Mouse (Mus musculus): ENCODE measurements around the gene Dab1.

The Dab1 gene

DNA sequence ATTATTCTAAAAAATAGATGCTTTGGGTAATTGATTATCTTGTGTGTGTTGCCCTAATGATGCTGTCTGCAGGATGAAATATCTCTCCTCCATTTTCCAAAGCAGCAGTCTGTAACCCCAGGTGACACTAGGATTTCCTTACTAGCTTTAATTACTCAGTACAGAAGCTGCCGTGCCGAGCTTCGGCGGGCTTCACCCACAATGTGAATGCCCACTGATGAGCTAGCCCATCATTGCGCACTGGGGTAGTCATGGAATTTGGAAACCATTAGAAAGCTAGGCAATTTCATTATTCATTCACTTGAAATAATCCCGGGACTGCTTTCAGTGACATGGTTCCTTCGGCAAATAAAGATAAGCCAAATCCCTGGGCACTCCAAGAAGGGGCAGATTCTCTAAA lies 894.5 kb downstream of the Dab1 start:
- no peak for DNase-seq (ENCODE audit: low read depth)

DNA sequence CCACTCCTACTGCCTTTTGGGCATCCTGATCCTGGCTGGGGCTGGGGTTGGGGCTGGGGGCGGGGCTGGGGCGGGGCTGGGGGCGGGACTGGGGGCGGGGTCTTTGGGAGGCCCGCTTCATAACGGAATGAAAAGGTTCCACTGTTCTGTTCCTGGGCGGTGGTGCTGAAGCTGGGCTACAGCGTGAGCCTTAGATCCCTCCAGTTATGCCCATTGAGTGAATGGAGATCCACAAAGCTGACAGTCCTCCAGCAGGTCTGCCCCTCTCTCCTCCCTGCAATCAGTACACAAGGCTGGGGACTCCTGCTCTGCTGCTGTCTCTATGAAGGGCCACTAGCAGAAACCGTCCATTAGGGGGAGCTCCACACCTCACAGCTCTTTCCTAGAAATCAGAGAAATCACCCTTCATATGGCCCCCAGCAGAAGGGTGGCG lies 895.4 kb downstream of the Dab1 start:
- DNase-seq (ENCODE audit: low read depth): no peak

GRCm38 (mm10) chr4:104515681-104516080 lies 896.5 kb downstream of the Dab1 start:
- no peak for DNase-seq (ENCODE audit: low read depth)

- no peak for DNase-seq (ENCODE audit: low read depth)
Observed at GRCm38 (mm10) chr4:104522324-104522723, 903.2 kb downstream of the Dab1 start.

DNA sequence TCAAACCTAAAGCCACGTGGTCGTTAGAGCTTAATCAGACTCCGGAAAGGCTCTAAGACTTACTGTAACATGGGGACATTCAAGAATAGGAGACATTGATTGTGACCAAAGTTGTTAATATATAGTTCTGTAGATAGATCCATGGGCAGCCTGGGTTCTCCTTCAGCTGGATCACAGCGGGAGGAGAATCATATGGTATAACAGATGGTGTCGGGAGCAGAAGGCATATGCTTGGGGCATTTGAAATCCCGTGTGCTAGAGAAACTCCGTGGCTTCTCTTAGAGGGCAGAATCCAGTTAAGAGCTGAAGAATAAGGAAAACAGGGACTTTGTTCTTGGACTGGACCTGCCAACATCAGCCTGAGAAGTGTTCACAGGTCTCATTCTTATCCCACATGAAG lies 904.6 kb downstream of the Dab1 start:
- no peak for DNase-seq (ENCODE audit: low read depth)

DNA sequence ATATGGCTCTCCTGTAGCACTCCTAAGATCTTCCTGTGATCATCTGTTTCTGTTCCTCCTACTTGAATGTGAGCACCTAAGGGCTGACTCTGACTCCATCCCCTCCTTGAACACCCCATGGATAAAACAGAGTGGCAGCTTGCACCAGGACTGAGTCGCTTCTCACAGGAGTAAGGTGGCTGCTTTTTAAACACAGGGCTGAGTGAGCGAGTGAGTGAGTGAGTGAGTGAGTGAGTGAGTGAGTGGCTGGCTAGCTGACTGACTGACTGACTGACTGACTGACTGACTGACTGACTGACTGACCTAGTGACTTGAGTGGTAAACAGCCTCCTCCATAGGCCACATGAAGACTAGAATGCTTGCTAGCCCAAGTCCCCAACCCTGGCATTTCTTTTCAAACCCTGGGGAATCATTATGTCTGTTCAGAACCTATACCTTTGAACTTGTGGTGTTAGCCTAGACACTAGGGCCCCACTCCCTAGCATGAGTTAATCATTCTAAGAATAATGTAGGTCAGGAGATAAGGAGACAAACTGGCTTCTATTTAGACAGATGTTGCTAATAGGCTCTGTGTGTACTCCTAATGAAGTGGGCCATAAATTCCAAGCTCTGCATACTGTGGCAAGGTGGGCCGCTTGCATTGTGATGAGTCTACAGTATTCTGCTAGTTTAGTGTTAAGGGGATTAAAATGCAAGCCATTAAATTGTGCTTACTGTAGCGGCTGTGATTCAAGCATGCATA lies 910.9 kb downstream of the Dab1 start:
- no peak for DNase-seq (ENCODE audit: low read depth)

- no peak for DNase-seq (ENCODE audit: low read depth)
Observed at GRCm38 (mm10) chr4:104532846-104533245, 913.7 kb downstream of the Dab1 start.

DNA sequence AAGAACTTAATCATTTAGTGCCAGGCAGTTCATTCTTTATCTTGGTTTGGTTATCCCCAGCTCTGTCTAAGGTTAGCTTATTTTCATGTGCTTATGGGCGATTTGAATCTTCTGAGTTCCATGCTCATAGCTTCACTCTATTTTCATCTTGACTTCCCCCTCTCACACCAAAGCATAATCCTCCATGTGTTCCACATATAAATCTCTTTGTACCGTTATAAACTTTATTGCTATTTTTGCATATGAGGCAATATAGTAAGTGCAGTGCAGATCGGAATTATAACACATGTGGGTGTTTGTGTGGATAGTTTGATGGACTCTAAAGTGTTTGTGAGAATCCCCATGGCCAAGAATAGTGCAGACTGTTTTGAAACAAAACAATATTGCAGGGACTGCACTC lies 919.3 kb downstream of the Dab1 start:
- no peak for DNase-seq (ENCODE audit: low read depth)

DNA sequence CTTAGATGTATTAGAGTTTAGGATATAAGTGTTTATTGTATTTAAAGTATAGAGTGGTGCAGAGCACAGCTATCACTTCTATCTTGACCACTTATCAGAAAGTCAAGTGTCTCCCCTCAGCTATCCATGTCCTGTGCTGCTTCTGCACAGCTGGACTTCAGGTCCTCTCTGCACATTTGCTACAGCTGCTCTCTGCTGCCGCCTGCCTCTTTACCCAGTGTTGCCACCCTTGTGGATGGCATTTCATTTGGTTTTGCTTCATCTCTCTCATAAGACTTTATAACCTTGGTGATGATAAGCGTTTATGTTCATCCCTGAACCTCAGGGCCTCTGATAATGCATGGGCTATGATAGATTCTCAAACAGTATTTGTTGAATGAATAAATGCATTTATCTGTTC lies 919.9 kb downstream of the Dab1 start:
- DNase-seq (ENCODE audit: low read depth): no peak

GRCm38 (mm10) chr4:104547091-104547490 lies 927.9 kb downstream of the Dab1 start:
- DNase-seq (ENCODE audit: low read depth): no peak

GRCm38 (mm10) chr4:104548287-104548686 lies 929.1 kb downstream of the Dab1 start:
- DNase-seq (ENCODE audit: low read depth): no peak

DNA sequence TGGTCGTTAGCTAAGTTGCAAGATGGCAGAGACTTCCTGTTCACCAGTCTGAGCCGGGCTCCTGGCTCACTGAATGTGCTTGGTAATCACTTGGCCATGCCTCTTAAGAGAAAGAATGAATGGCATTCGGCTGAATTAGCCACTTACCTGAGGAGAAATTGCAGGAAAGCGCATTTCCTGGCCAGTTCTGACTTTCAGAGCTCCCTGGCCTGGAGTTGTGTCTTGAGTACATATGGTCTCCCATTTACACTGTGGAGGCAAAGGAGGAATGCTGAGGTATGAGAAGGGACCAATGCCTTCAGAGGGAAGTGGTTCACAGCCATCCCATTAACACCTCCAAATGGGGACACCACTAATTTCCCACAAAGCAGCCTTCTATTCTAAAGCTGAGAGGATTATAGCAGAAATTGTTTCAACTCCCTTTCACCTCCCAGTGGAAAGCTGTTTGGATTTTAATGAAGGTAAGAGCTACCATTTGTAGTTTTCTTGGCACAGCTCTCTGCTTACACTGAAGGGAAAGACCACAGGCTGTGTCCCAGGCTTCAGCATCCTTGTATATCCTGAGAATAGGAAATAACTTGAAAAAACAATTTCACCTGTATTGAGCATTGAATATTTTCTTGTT lies 931.5 kb downstream of the Dab1 start:
- DNase-seq (ENCODE audit: low read depth): no peak

- no peak for DNase-seq (ENCODE audit: low read depth)
Observed at GRCm38 (mm10) chr4:104551390-104552070, 932.4 kb downstream of the Dab1 start.

DNA sequence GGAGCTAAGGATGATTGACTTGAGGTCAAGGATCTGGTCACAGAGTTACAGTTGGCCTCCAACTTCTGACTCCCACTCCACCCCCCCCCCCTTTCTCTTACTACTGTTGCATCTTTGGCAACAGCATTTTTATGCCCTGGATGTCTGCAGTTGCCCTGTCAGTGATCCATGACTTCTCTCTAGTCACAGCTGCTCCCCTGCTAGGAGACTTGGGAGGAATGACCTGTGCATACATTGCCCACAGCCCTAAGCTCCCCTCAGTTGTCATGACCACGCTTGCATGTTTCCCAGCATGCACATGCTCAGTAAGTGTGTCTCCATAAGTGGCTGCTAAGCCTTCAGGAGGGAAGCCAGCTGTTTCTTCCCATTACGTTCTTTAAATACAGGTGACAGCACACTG lies 936.2 kb downstream of the Dab1 start:
- DNase-seq (ENCODE audit: low read depth): no peak

GRCm38 (mm10) chr4:104563512-104563911 lies 944.4 kb downstream of the Dab1 start:
- no peak for DNase-seq (ENCODE audit: low read depth)

- no peak for DNase-seq (ENCODE audit: low read depth)
Observed at GRCm38 (mm10) chr4:104570523-104570922, 951.4 kb downstream of the Dab1 start.

- no peak for DNase-seq (ENCODE audit: low read depth)
Observed at GRCm38 (mm10) chr4:104572440-104572839, 953.3 kb downstream of the Dab1 start.

GRCm38 (mm10) chr4:104573419-104573818 lies 954.3 kb downstream of the Dab1 start:
- no peak for DNase-seq (ENCODE audit: low read depth)

- no peak for DNase-seq (ENCODE audit: low read depth)
Observed at GRCm38 (mm10) chr4:104578370-104578769, 959.2 kb downstream of the Dab1 start.

DNA sequence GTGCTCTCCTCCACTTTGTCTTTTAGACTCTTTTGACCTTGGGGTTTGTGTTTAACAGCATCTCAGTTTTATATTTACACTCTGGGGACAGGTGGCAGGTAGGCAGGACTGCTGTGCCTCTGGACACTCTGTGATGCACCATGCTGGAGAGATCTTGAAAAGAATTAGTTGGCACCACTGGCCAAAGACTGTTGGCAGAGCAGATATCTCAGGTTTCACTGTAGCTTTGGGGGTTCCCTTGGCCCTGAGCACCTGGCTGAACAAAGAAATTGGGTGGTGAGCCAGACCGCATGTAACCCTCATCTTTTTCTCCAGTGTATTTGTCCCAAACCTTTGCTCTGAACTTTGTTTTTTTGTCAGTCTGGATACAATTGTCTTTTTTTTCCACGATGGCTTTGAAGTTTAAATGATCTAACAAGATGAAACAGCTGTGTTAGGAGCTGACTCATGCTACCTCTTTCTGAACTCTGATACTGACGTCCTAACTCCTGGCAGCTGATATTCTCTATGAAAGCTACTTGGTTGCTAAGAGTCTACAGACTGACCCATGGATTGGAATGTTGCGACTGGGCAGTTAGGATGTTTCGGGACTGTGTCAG lies 960.9 kb downstream of the Dab1 start:
- no peak for DNase-seq (ENCODE audit: low read depth)

- no peak for DNase-seq (ENCODE audit: low read depth)
Observed at GRCm38 (mm10) chr4:104582726-104583125, 963.6 kb downstream of the Dab1 start.

DNA sequence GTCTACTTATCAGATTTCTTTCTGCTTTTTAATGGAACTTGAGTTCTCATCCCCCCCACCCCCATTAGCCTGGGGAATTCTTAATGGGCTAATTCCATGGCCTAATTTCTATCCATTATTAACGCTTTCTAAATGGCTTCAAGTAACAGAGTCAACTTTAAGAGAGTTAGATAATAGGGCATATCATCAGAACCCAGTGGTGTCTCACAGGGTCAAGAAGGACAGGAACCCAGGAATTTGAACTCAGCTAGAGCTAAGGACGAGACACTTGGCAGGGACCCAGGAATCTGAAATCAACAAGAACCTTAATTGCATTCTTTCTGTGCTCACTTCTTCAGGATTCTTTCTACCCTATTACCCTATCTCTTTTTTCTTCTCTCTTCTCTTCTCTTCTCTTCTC lies 968.7 kb downstream of the Dab1 start:
- DNase-seq (ENCODE audit: low read depth): no peak

- DNase-seq (ENCODE audit: low read depth): no peak
Observed at GRCm38 (mm10) chr4:104596936-104597335, 977.8 kb downstream of the Dab1 start.
